Mouse (Mus musculus): ENCODE data around the gene Mios. TPM values are rescaled to one million over a fixed set of nuclear protein-coding genes. Genes with fewer than 3 reads are reported as not detected.

Gene Mios
- 10 to 100 TPM; 16.2 to 17.6 TPM for total RNA-seq (2021)
- long read RNA-seq, experiment 1, transcript Mios-201 (12 exons, 3,710 nt): major isoform, 29 of 39 reads
- long read RNA-seq, experiment 1, partial matches to known transcripts: 5 of 39 reads
- long read RNA-seq, experiment 1, other reads (novel, unspliced or antisense): 5 of 39 reads
- long read RNA-seq, experiment 2, transcript Mios-201 (12 exons, 3,710 nt): major isoform, 27 of 43 reads
- long read RNA-seq, experiment 2, partial matches to known transcripts: 6 of 43 reads
- long read RNA-seq, experiment 2, other reads (novel, unspliced or antisense): 10 of 43 reads

- DNase-seq: peak; percentile 88
Observed at GRCm38 (mm10) chr6:8209047-8209865, at the start of gene Mios. Mios (plus strand) TSS chr6:8209222.

GRCm38 (mm10) chr6:8160001-8160400 lies 49.0 kb upstream of the Mios start:
- DNase-seq: no peak

DNA sequence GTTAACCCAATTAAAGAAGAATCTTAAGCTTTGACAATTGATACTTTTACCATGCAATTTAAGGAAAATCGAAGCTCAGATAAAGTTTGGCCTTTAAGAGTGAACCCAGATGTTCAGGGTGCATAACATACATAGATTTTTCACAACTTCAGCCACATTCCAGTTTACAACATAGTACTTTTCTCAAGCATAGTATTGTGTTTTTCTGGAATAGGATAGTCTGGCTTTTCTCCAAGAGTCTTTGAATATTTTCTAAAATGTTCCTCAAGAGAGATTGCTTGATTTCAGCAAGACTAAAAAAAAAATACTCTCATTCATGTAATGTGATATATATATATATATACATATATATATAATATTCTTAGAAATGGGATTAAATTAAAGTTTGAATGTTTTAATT lies 44.3 kb upstream of the Mios start:
- DNase-seq: no peak

DNA sequence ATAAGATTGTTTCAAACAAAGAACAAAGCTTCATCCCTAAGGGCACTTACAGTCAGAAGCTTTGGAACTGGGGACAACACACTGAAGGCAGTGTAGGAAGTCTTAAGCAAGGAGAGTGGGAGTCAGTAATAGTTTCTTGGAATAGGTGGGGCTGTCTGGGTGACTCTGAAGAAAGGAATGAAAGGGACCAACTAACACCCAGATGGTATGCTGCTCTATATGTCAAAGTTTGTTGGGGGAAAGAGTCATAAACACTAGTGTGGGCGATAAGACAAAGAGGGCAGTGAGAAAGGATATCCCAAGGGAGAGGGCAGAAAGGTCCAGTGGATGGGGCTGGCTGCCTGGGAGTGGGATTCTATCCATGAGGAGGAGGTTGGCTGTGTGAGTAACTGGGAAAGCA lies 36.9 kb upstream of the Mios start:
- no peak for DNase-seq

DNA sequence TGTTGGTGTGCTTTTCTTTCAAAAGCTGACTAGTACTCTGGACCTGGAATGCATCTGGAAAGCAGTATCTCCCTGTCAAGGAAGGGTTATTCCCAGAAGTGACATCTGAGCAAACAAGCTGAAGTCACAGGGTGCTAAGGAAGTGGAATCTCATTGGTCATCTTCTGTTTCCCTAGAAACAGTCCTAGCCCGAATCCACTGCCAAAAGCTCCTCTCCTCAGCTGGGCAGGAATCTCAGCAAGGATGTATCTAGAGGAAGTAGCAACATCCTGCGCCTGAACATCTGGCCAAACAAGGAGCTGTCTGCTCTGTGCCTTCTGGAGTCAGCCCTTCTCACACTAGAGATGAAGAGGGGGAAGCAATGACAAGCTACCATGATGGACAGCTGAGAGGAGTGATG lies 35.0 kb upstream of the Mios start:
- DNase-seq: no peak

DNA sequence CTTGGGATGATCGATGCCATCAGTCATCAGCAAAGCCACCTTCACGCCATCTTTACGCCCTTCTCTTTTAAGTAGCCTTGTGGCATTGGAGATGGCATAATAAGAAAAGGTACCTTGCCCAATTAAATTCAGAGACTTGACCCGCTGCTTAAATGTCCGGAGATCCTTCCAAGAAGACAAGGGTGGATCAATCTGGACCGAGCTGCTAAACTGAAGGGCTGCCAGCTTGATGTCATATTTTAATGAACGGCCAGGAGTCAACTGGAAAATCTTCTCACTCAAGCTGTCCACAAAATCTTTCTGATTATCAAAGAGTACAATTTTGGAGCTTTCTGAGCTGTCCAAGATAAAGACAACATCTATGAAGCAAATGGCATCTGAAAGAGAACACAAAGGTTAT lies 33.7 kb upstream of the Mios start:
- DNase-seq: no peak

DNA sequence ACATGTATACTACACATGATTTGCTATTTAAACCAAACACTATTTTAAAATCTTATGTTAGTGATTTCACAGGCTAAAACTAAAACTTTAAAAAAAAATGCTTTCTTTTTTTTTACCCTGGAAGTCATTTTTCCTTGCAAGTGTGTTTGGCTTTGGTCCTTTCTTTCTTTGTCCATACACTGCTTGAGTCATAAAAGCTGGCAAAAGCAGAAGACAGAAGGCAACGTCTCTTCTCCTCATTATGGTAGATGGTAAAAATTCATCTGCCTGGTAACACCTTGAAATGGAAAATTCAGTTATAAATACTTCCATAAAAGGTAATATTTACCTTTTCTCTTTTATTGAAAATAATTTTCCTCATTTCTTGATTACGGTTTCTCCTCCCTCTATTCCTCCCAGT lies 32.9 kb upstream of the Mios start:
- no peak for DNase-seq

DNA sequence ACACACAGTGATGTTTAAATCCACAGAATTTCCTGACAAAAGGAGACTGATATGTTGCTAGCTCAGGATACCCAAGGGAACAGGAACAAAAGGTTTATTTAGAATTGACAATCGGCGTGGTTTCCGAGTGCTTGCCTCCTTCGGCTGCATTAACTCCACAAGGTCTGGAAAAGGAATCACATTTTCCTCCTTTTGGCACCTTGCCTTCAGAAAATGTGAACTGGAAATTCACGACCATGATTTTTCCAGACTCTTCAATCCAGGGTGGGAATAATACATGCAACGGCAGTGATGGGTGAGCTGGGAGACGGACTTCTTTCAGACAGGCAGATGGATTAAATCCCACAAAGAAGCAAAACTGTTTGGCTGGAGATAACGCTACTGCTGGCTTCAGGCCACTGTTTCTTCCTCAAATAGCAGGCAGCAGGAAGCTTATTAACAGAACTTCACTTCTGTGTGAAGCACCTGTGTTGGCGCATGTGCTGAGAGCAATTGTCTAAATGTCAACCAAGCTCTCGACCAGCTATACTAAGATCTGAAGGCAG lies 30.6 kb upstream of the Mios start:
- DNase-seq: no peak

GRCm38 (mm10) chr6:8188599-8189233 lies 20.3 kb upstream of the Mios start:
- DNase-seq: no peak

GRCm38 (mm10) chr6:8189917-8190316 lies 19.1 kb upstream of the Mios start:
- DNase-seq: no peak

GRCm38 (mm10) chr6:8192517-8192916 lies 16.5 kb upstream of the Mios start, which contains the start of gene Col28a1:
Col28a1 (minus strand) TSS chr6:8192617.
- DNase-seq: no peak

DNA sequence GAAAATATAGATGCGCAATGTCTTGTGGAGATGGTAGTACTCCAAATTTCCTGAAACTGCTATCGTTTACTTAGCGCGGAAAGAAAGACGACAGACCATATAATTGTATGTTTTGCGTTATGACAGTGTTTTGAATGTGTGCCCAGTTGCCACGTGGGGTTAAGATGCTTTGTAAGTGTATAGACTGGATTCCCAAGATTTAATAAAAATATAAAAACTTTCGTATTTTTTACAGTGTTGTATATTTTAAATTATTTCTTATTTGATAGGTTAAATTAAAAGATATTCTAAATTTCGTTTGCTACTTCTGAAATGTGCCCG lies 804 bp downstream of the Mios start:
- no peak for DNase-seq

DNA sequence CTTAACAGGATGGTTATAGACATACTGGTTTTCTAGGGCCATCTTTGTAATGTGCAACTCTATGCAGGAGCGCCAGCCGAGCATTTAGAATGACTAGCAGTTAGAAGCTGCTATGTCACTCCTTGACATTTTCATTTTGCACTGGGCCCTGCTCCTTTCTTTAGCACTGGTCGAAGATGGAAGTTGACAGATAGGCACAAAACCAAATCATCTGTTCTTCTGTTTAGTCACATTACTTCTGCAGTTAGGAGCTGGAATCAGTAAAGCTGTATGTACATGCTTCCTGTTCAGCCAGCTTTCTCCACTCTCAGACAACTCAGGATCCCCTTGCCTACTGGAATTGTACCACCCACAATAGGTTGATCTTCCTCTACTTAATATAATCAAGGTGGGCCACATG lies 1.6 kb downstream of the Mios start:
- DNase-seq: no peak

DNA sequence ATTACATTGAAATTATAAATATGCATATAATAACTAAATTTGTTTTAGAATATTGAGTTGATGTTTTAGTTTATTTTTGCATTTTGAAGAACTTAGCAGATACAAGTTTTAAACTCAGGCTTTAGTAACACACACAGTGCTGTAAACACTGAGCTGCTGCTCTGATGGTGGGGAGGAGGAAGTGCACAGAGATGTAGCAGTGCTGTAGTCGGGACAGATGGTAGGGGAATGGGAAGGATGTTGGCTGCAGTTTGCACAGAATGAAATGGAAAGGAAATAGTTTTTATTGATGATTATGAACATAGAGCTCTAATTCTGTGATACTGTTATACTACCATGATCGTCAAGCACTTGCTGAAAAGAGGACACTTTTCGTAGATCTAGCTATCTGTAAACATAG lies 18.0 kb downstream of the Mios start:
- no peak for DNase-seq

DNA sequence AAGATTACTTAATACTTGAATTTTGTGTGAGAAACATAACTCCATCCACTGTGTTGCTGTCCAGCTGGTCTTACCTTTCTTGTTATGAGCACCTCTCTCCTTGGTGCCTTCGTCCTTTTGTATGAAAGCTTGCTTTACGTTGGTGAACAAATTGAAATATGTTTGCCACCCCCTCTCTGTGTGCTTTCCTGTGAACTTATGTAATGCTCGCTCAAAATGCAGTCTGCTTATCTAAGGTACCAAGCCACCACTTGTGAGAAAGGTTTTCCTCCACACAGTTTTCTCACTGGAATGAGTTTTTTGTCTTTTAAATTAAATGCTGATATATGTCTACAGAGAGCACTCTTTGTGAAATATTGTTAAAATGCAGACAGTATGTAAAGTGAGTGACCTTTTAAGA lies 19.6 kb downstream of the Mios start:
- no peak for DNase-seq

- DNase-seq: no peak
Observed at GRCm38 (mm10) chr6:8258316-8258715, 49.3 kb downstream of the Mios start.

DNA sequence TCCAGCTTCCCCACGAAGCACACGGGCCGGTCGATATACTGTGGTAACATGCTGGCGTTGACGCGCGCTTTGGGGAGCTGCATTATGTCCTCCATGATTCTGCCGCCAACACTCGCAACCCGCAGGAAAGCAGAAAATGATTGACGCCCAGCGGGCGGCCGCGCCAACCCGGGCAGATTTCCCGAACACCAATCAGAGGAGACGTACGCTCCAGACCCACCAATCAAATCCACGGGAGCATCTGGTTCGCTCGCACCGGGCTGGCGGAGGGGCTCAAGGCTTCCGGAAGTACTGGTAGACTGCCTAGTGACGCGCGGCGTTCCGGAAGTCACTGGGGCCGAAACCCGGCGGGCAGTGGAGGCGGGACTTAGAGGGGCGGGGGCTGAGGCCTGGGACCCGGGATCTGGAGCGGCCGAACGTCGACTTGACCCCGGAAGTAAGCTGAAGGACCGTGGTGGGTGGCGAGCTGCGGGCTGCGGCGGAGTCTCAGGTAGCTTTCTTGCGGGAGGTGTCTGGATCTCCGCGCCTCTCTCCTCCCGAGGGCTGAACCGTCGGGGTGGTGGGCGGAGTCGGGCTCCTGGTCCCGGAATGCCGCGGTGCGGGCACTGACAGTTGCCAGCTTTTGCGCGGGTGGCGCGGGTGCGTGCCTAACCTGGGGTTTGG lies 50.1 kb downstream of the Mios start, which contains the start of the genes Rpa3, Umad1 and Gm45062:
TSS of gene Rpa3 (minus strand) at position 170 of the 663 bp plus-strand sequence.
TSS of gene Umad1 (plus strand) at position 285 of the 663 bp plus-strand sequence.
TSS of gene Gm45062 (plus strand) at position 447 of the 663 bp plus-strand sequence.
- DNase-seq: peak; percentile 97

GRCm38 (mm10) chr6:8259667-8260044 lies 50.6 kb downstream of the Mios start:
- no peak for DNase-seq

- no peak for DNase-seq
Observed at GRCm38 (mm10) chr6:8271047-8271446, 62.0 kb downstream of the Mios start.

DNA sequence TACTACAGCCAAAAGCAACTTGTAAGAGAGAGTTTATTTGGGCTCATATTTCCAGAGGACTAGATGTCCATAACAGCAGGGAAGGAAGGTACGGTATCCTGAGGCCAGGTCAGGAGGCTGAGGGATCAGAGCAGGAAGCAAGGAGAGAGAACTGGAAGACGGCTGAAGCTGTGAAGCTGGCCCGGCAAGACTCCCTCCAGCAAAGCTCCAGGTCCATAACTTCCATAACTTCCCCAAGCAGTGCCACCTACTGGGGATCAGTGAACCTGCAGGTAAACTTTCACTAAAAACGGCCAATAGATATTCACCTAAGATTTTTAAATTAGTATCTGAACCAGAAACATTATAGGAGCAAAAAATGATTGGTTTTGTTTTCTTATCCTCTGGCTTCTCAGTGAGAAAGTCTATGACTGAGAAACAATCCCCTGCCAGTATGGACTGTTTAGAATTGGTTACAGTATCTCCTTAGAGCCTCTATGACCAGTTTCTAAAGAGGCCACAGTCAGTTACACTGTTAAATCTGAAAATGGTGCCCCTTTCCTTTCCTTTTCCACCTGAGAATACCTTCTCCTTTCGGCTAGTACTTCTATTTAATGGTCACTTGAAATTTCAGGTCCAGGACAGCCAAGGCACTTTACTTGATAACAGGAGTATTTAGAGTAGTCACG lies 65.5 kb downstream of the Mios start:
- peak; percentile 50 for DNase-seq

- DNase-seq: peak; percentile 37
Observed at GRCm38 (mm10) chr6:8275098-8275497, 66.1 kb downstream of the Mios start.

GRCm38 (mm10) chr6:8276431-8276830 lies 67.4 kb downstream of the Mios start:
- no peak for DNase-seq

Measured in gastrocnemius, postnatal 10 days (tissue).